Mouse (Mus musculus) kidney, adult 18-20 months (tissue): ENCODE measurements around the gene AC141477.1.

Source experiments
- DNase-seq: peaks from one replicate; pipeline ENCODE4 v3.0.0; 2021

The AC141477.1 gene

DNA sequence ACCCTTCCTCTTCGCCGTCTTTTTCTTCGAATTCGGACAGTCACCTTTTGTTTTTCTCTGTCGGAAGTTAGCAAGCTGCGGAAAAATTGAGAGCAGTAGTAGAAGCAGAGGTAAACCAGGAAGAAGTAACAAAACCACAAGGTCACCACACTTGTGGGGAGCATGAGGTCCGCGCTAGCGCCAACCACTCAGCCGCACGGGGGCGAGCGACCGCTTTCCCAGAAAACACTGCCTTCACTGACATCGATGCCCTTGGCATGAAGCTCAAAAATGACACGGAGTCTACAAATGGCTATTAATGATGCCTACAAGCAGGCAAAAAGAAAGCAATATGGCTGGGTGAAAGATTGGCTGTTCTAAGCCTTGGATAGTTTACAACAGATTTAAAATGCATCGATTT, at the start of gene AC141477.1:
TSS of gene AC141477.1 (minus strand) at position 164 of the 400 bp plus-strand sequence.
- DNase-seq = no peak

- DNase-seq = no peak
Measured at GRCm38 (mm10) chr10:76489205-76489604, 49.0 kb upstream of the AC141477.1 start.

GRCm38 (mm10) chr10:76488265-76488664, 48.0 kb upstream of the AC141477.1 start:
- no peak for DNase-seq

- DNase-seq = no peak
Measured at GRCm38 (mm10) chr10:76486302-76486701, 46.1 kb upstream of the AC141477.1 start.

GRCm38 (mm10) chr10:76481480-76481879, 41.2 kb upstream of the AC141477.1 start:
- no peak for DNase-seq

GRCm38 (mm10) chr10:76480851-76481250, 40.6 kb upstream of the AC141477.1 start:
- no peak for DNase-seq

DNA sequence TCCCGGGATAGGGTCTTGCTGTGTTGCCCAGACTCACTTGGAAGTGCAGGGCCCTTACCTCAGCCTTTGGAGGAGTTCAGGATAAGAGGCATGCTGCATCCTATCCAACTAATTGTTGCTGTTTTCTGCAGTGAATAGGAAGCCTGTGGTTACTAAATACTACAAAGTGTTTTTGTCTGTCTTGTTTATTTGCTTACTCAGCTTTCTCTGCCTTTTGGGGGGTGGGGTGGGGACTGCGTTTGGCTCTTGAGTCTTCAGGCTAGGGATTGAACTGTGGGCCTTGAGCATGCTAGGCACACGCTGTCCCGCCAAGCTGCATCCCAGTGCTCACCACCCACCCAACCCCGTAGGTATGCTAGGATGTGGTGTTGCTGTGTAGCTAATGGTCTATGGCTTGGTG, 33.5 kb upstream of the AC141477.1 start:
- DNase-seq = no peak

- DNase-seq = peak; percentile 91
Measured at GRCm38 (mm10) chr10:76468203-76469162, 28.2 kb upstream of the AC141477.1 start, which contains the start of the genes Mcm3ap and Ybey. TSS of gene Mcm3ap (plus strand) at chr10:76468927. TSS of gene Ybey (minus strand) at chr10:76469114.

DNA sequence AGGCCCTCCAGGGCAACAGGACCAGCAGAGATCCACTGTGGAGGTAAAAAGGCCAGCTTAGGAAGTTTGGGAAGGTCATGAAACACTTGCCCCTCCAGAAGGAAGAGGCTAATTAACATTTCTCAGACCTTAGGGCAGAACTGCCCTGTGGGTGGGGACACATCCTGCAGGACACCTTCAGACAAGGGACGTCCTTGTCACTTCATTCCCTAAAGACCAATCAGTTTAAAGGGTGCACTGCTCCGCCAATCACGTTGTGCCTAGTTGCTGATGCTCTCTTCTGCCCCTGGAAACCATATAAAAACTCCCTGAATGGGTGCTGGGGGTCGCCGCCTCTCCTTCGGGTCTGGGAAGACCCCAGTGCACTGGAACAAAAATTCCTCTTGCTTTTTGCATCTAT, 22.5 kb upstream of the AC141477.1 start:
- DNase-seq = no peak

DNA sequence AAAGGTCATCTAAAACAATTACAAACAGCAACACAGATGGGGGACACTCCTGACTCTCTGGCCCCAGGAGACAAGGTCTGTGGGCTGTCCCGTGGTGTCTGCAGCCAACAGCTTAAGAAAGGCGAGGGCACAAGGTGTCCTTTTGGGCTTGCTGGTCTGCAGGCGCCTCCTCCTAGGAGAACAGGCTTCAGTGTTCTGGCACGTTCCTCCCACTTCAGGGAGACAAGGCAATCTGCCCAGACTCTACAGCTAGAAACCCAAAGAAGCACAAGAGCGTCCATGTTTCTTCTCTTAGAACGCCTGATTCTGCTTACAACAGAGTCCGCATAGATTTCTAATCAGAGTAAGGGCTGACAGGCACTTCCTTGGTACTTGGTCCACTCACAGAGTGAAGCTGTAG, 22.1 kb upstream of the AC141477.1 start:
- no peak for DNase-seq

DNA sequence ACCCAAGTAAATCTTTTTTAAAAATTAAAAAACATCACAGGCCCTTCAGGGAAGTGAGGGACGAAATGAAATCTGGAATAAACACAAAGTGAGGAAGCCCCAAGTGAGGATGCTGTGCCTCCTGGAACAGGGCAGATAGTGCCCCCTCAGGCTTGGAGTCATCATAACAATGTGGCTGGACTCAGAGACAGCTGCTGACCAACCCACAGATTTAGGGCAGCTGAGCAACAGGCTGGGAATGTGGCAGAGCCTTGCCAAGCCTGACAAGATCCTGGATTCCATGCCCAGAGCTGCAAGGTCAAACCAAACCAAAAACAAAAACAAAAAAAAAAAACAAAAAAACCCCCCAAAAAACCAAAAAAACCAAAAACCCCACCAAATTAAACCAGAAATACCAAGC, 21.0 kb upstream of the AC141477.1 start:
- no peak for DNase-seq

GRCm38 (mm10) chr10:76455289-76455688, 15.0 kb upstream of the AC141477.1 start:
- peak; percentile 64 for DNase-seq

DNA sequence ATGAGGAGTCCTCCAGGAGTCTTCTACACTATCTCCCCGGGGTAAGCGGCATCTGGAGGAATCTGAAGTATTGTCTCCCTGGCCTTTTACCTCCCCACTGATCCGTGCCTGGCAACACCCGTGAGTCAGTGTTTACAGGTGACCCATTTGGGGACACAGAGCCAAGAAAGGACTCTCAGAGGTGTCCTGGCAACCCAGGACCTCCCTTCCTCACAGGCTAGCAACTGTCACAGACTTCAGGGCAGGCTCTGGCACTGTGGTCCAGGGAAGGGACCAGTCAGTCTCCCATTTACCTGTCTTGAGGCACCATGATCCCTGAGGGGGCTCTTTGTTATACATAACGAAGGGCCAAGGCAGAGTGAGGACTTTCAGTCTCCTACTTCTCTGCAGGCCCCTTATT, 8.6 kb upstream of the AC141477.1 start, which contains the start of gene 2610028H24Rik:
TSS of gene 2610028H24Rik (plus strand) at position 231 of the 400 bp plus-strand sequence.
- DNase-seq = no peak

- DNase-seq = no peak
Measured at GRCm38 (mm10) chr10:76447406-76448229, 7.4 kb upstream of the AC141477.1 start.

DNA sequence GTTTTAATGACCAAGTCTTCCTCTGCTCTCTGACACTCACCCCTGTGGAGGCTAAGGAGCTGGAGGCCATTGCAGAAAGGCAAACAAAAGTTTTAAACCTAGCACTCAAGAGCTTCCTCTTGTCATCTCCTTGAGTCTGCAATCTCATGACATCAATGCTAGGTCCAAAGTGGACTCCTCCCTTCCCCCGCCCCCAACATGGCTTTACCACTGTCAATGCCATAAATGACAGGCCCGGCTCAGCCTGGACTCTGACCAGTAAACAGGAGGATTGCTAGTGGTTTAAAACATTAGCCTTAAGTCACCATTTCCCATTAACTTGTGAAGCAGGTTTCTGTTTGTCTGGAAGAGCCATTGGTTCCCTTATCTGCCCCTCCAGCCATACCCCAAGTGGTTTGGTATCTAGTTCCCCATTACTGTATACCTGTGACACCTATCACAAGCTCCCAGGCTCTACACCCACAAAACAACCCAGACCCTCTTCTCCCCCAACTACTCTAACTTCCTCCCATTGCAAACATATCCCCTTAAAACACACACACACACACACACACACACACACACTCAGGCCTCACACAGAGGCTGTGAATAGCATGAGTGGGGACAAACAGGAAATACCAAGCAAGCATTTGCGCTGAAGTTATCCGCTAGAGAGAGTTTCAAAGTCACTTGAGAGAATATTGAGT, 5.9 kb upstream of the AC141477.1 start:
- DNase-seq = peak; percentile 11

DNA sequence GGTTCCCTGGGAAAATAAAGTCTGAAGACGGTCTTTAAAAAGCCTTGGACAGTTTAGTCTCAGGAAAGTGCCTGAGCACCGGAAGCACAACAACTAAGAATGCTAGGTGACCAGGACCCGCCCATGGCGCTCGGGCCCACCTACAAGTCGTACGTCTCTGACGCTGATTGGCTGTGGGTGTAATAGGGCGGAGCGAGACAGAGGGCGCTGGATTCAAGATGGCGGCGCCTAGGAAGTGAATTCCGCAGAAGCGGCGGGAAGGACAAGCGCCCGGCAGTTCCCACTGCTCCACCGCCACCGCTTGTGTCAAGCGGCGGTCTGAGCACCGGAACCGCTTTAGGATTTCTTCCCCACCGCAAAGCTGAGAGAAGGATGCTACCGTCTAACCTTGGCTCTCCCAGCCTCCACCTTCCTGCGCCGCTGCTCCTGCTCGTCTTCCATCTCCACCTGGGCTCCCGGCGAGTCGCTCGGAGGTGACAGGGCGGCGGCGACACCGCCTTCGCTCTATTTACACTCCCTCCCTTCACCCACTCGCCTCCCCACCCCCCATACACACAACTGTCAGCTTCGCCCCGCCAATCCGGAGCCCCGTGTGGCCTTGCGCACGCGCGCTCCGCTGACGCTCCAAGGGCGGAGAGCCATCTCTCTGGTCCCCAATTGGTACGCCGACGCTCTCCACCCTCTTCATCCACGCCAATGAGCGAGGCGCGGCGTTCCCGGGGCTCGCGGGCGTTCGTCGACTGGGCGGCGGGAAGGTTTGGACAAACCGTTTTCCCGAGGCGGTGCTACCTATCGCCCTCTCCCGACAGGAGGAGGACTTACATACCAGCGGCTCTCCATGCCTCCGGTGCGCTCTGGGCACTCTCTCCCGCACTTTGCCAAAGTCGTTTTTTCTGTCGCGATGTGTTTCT, 2.2 kb upstream of the AC141477.1 start, which contains the start of gene Pcnt:
TSS of gene Pcnt (minus strand) at position 609 of the 911 bp plus-strand sequence.
- DNase-seq = peak; percentile 97

GRCm38 (mm10) chr10:76439107-76439890, 945 bp downstream of the AC141477.1 start:
- DNase-seq = no peak

- DNase-seq = no peak
Measured at GRCm38 (mm10) chr10:76433925-76434324, 6.3 kb downstream of the AC141477.1 start.

GRCm38 (mm10) chr10:76425674-76426073, 14.6 kb downstream of the AC141477.1 start:
- no peak for DNase-seq

DNA sequence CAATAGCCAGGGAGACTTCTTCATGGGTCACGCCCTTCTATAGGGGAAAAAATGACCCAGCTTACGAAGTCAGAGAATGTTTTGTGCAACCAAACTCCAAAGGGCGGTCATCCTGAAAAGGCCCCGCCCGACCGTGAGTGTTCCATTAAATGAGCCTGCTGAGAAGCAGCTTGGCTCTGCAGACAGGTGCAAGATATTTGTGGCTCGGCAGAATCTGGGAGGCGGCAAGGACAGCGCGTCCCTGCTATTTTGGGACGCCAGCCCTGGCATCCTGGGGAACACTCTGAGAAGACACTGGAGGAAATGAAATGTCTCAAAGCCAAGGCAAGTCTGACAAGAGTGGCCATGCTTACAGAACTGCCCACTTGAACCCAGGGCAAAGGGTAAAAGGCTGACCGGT, 23.4 kb downstream of the AC141477.1 start:
- DNase-seq = peak; percentile 48

- DNase-seq = no peak
Measured at GRCm38 (mm10) chr10:76408520-76408919, 31.7 kb downstream of the AC141477.1 start.
